Mouse (Mus musculus) lung, embryonic 16.5 days (tissue): Measurements from ENCODE around the gene Adat3. TPM values are rescaled to one million over a fixed set of nuclear protein-coding genes. Genes with fewer than 3 reads are reported as not detected.
A peak's percentile ranks its signal among the peaks of the same experiment; 100 is the strongest.

ENCODE experiments used
- ATAC-seq: fragments of 200-750 bp; cut with Nextera tagmentation; 2 replicates; pipeline ENCODE4 v1.8.0; 2017; ENCODE audit warnings: low read depth, mild to moderate bottlenecking, moderate library complexity
- H3K27ac ChIP-seq: fragments of 300-500 bp; sonication (generic); 2 replicates; pipeline ENCODE4 v1.5.1; 2014; ENCODE audit warnings: mild to moderate bottlenecking, control low read depth, low read length
- H3K27me3 ChIP-seq: fragments of 300-500 bp; sonication (generic); 2 replicates; pipeline ENCODE4 v1.6.1; 2014; ENCODE audit warnings: low read depth, low read length, mixed read lengths; ENCODE audit not compliant: control insufficient read depth, insufficient read depth
- H3K36me3 ChIP-seq: fragments of 300-500 bp; sonication (generic); 2 replicates; pipeline ENCODE4 v1.6.1; 2014; ENCODE audit warnings: low read length; ENCODE audit not compliant: control insufficient read depth, insufficient read depth
- H3K4me1 ChIP-seq: fragments of 300-500 bp; sonication (generic); replicated peaks from 2 replicates; pipeline ENCODE4 v1.6.1; 2014; ENCODE audit warnings: low read length, mixed read lengths; ENCODE audit not compliant: control insufficient read depth, insufficient read depth
- H3K4me2 ChIP-seq: fragments of 300-500 bp; sonication (generic); 2 replicates; pipeline ENCODE4 v1.6.1; 2014; ENCODE audit warnings: low read depth, low read length, control low read depth
- H3K4me3 ChIP-seq: fragments of 300-500 bp; sonication (generic); 2 replicates; pipeline ENCODE4 v1.5.1; 2014; ENCODE audit warnings: mild to moderate bottlenecking, low read length, control low read depth
- H3K9ac ChIP-seq: fragments of 300-500 bp; sonication (generic); 2 replicates; pipeline ENCODE4 v1.6.1; 2014; ENCODE audit warnings: low read length, control low read depth
- H3K9me3 ChIP-seq: fragments of 300-500 bp; sonication (generic); 2 replicates; pipeline ENCODE4 v1.6.1; 2016; ENCODE audit warnings: low read length; ENCODE audit not compliant: control insufficient read depth
- WGBS: fragments of 180-500 bp; shearing (Covaris S2); extraction: QIAGEN DNeasy Blood & Tissue Kit; methylation state at CpG from one replicate; pipeline ENCODE4 v1.1.7; 2014; 5-methylcytosine and 5-hydroxymethylcytosine counted together
- polyA plus RNA-seq: library from polyadenylated mRNA; unstranded; fragments of >200 nt; fragmentation: Nextera tagmentation; extraction: Ambion mirVana; gene quantifications from 2 replicates; pipeline ENCODE4 v1.2.1, GENCODE M21; 2015

Adat3 gene
- polyA plus RNA-seq, 1 experiment from 2014 or later = 7.1 TPM

DNA sequence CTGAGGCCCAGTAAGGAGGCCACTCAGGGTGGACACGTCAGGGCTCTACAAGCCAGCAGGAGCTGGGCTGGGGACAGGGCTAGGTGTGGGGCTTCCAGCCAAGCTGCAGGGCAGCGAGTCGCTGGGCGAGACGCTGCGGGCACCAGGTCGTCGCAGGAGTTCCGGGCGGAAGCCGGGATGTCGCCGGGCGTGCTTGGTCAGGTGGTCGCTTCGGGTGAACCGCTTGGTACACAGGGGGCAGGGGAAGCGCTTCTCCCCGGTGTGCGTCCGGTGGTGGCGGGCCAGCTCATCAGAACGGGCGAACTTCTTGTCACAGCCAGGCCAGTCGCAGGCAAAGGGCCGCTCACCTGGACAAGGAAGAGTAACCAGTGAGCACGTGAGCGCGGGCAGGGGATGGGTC lies 33.8 kb upstream of the Adat3 start:
- no peaks in the 10 kb centered on the region for H3K36me3 ChIP-seq
- H3K27me3 ChIP-seq = no peaks in the 10 kb centered on the region
- no peak for ATAC-seq
- H3K4me2 ChIP-seq = no peak overlapping the region
- no peak overlapping the region for H3K4me3 ChIP-seq
- H3K9ac ChIP-seq = no peak overlapping the region
- no peak overlapping the region for H3K27ac ChIP-seq
- H3K9me3 ChIP-seq = no peaks in the 10 kb centered on the region
- 88% methylated on average over 29 of the region's 29 CpGs for WGBS
- peaks cover 17% of the 10 kb centered on the region for H3K4me1 ChIP-seq

DNA sequence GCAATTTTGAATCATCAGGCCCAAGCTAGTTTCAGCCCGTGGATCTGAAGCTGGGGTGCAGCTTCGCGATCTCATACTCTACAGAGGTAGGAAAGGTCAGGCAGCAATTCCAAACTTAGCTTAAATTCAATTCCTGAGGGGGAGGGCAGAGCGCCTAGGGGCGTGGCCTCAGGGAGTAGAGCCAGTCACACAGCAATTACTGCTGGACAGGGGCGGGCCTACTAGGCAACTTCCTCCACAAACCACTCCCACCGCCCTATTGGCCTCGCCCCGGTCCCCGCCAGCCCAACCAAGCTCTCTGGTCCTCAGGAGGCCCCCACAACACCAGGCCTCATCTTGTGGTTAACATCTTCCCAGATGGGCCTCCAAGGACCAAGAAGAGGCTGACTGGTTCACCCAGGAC lies 33.0 kb upstream of the Adat3 start:
- Histone ChIP-seq H3K4me3 (no peak overlapping the region), H3K27ac (no peak overlapping the region), H3K4me2 (no peak overlapping the region; the same call in 1 of the 2 replicates), H3K36me3 (no peaks in the 10 kb centered on the region), H3K4me1 (peaks cover 24% of the 10 kb centered on the region), H3K27me3 (no peaks in the 10 kb centered on the region), H3K9ac (no peak overlapping the region), H3K9me3 (no peaks in the 10 kb centered on the region)
- 30% methylated on average over 10 of the region's 10 CpGs for WGBS
- peak; percentile 43 for ATAC-seq

DNA sequence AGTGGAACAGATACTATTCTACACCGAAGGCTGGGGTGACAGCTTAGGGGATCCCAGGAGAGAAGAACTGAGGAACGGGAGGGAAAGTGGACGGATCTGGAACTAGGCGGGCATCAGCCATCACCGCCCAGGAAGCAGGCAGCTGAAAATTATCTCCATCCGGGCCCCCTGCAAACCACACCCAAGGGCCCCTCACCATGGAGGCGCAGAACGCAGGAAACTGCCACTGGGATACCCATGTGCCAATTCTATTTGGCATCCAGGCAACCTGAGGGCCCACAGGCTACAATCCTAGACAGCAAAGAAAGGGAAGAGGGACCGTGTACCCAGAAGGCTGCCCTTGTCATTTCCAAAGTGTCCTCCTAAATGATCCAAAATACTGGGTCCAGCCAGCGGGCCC lies 32.3 kb upstream of the Adat3 start:
- Histone ChIP-seq H3K9ac (peak overlapping the region; percentile 57; the same call in 1 of the 2 replicates), H3K9me3 (no peaks in the 10 kb centered on the region), H3K4me3 (no peak overlapping the region), H3K4me2 (peak overlapping the region; percentile 49; the same call in 1 of the 2 replicates), H3K4me1 (peaks cover 28% of the 10 kb centered on the region), H3K36me3 (no peaks in the 10 kb centered on the region), H3K27ac (no peak overlapping the region), H3K27me3 (no peaks in the 10 kb centered on the region)
- ATAC-seq = no peak
- WGBS = 80% methylated on average over 10 of the region's 10 CpGs

DNA sequence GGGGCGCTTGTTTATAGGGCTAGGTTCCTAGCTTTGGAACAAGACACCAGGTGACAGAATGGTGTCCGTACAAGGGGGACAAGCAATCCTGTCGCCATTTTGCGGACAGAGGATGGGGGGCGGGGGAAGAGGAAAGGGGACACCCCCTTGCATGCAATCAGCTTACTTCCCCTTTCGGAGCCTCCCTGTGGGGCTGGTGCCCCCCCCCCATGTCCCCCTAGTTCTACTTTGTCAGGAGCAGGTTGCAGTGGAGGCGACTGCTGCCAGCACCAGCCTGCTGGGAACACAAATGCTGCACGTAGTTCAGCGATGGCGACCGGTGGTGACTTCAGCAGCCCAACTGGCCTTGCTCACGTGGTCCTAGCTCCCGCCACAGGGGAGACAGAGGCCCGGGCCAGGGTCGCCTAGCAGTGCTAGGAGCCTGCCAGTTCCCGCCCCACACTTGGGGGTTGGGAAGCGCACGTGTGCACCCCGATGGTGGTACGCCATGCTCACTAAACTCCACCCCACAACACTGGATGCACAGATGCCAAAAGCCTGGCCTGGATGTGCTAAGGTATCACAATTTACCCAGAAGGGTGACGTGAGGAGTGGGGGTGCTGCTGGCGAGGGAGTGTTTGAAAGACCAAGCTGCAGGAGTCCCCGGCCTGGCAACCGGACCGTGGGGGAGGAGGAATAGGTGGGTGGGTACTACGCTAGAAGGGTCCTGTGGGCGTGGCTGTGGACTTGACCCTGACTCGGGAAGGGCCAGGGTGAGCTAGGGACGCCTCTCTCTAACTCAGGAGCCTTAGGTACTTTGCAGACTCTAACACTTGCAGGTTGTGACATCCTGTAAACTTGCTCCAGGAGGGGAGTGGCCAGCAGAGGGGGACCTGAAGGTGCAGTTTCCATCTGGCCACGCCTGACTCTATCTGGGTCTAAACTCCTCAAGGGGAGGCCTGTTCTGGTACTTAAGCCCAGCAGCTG lies 31.5 kb upstream of the Adat3 start:
- Histone ChIP-seq H3K4me2 (peak overlapping the region; percentile 49), H3K27ac (peak overlapping the region; percentile 58), H3K27me3 (no peaks in the 10 kb centered on the region), H3K4me1 (peaks cover 35% of the 10 kb centered on the region), H3K9me3 (no peaks in the 10 kb centered on the region), H3K9ac (peak overlapping the region; percentile 57), H3K36me3 (no peaks in the 10 kb centered on the region), H3K4me3 (peak overlapping the region; percentile 15)
- WGBS = 22% methylated on average over 30 of the region's 30 CpGs
- peak; percentile 17; the same call in 1 of the 2 replicates for ATAC-seq

DNA sequence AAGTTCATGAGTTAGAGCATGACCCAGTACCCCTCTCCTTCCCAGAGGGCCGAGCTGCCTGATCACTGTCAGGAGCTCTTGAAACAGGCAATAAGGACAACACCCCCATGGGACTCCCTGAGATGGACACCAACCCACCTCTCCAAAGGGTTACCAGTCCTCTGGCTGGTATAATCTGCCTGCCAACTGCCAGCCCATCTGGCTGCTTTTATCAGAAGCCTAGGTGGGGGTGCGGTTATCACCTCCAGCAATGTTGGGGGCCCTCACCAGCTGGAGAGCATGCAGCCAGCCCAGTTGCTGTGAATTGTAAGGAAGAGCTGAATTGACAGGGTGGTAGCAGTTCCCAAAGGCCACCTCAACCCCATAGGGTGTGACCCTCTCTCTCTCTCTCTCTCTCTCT lies 30.2 kb upstream of the Adat3 start:
- Histone ChIP-seq H3K27me3 (no peaks in the 10 kb centered on the region), H3K36me3 (no peaks in the 10 kb centered on the region), H3K9me3 (no peaks in the 10 kb centered on the region), H3K9ac (peak overlapping the region; percentile 25; the same call in 1 of the 2 replicates), H3K27ac (no peak overlapping the region; the same call in 1 of the 2 replicates), H3K4me1 (peaks cover 35% of the 10 kb centered on the region), H3K4me3 (no peak overlapping the region), H3K4me2 (no peak overlapping the region)
- ATAC-seq = no peak
- 62% methylated on average over 2 of the region's 2 CpGs for WGBS

DNA sequence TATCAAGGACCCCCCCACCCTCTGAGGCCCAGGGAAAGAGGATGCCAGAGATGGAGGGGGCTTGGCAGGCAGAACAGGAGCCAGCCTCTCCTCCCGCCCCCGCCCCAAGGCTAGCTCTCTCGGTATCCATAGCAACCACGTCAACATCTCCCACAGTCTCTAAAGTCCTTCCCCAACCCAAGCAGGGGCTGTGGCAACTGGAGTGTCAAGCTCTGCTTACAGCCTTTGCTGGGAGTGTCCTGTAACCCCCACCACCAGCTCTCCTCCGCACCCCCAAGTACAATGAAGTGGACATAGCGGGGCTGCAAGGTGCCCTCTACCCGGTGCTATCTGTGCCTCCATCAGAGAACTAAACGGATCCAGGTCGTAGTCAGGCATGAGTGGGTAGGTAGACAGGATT lies 28.7 kb upstream of the Adat3 start:
- H3K27me3 ChIP-seq = no peaks in the 10 kb centered on the region
- H3K9ac ChIP-seq = peak overlapping the region; percentile 24
- peaks cover 43% of the 10 kb centered on the region for H3K4me1 ChIP-seq
- WGBS = 50% methylated on average over 9 of the region's 9 CpGs
- H3K36me3 ChIP-seq = no peaks in the 10 kb centered on the region
- no peak overlapping the region for H3K4me3 ChIP-seq
- H3K27ac ChIP-seq = no peak overlapping the region
- H3K9me3 ChIP-seq = no peaks in the 10 kb centered on the region
- H3K4me2 ChIP-seq = no peak overlapping the region
- no peak for ATAC-seq

DNA sequence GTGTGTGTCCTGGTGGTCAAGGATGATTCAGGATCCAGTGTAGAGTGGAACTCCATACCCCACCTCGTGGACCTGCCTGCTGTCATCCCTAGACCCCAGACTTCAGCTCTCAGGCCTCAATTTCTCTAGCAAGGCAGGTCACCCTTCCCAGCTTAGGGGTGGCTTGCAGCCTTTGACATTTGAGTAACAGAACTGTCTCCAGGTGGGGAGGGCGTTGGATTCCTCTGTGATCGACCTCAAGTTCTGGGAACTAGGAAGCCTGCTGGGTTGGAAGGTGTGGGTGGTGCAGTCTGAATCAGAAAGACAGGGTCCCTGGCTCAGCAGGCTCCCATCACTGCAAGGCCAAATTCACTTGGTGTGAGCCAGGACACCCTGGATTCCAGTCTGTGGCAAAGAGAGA lies 27.8 kb upstream of the Adat3 start:
- Histone ChIP-seq H3K4me1 (peaks cover 45% of the 10 kb centered on the region), H3K9ac (peak overlapping the region; percentile 70; the same call in 1 of the 2 replicates), H3K27ac (no peak overlapping the region), H3K36me3 (no peaks in the 10 kb centered on the region), H3K9me3 (no peaks in the 10 kb centered on the region), H3K27me3 (no peaks in the 10 kb centered on the region), H3K4me3 (no peak overlapping the region), H3K4me2 (no peak overlapping the region)
- WGBS = 72% methylated on average over 3 of the region's 3 CpGs
- ATAC-seq = no peak

DNA sequence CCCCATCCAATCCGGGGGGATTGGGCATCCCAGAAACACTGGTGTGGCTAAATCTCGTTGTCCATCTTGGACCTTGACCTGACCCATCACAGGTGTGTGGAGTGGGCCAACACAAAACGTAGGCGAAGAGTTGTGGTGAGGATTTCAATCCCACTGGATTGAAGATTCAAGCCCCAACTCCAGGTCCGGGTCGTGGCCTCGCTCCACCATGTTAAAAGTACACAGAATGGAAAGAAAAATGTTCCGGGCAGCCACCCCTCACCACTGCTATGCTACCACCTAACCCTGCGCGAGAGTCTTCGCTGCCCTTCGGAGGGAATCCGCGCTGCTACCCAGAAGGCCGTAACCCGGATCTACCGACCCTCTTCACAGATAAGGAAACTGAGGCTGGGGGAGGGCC lies 26.8 kb upstream of the Adat3 start:
- Histone ChIP-seq H3K4me2 (peak overlapping the region; percentile 96), H3K36me3 (no peaks in the 10 kb centered on the region), H3K4me3 (peak overlapping the region; percentile 57), H3K4me1 (peaks cover 40% of the 10 kb centered on the region), H3K9ac (peak overlapping the region; percentile 70), H3K27ac (peak overlapping the region; percentile 42; the same call in 1 of the 2 replicates), H3K27me3 (no peaks in the 10 kb centered on the region), H3K9me3 (no peaks in the 10 kb centered on the region)
- no peak for ATAC-seq
- 7% methylated on average over 17 of the region's 17 CpGs for WGBS

DNA sequence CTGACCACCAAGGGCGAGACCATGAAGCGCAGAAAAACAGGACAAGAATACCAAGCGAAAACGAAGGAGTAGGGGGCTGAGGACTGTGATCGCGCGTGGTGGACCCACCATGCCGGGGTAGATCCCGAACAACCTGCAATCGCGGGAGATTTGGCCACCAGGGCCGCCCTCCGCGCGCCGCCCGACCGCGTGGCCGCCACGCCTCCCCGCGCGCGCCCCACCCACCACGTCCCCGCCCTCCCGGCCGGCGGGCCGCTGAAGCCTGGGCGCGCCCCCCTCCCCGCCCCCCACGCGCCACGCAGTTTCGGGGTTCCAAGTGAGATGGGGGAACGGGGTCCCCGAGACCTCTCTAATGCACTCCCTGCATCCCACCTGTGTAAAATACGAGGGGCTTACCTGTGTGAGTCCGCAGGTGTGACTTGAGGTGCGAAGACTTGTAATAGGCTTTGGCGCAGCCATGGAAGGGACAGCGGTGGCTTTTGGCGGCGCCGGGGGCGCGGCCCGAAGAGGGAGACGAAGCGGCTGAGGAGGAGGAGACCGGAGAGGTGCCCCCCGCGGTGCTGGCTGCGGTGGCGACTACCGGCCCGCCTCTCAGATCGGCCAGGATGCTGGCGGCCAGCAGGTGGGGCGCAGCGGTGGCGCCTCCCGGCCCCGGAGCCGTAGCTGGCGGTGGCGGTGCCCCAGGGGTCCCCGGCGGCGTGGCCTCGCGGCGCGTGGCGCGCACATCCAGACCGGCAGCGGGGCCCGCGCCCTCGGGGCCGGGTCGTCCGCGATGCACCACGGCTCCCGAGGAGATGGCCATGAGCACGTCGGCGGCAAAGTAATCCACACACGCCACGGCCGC lies 26.1 kb upstream of the Adat3 start:
- under 1% methylated on average over 83 of the region's 96 CpGs for WGBS

More for the DNA sequence above, 26.1 kb upstream of the Adat3 start:
- peak; percentile 4; the same call in 1 of the 2 replicates for ATAC-seq
- peak overlapping the region; percentile 92 for H3K27ac ChIP-seq
- H3K36me3 ChIP-seq = no peaks in the 10 kb centered on the region
- H3K9ac ChIP-seq = peak overlapping the region; percentile 70
- peaks cover 33% of the 10 kb centered on the region for H3K4me1 ChIP-seq
- peak overlapping the region; percentile 96 for H3K4me2 ChIP-seq
- H3K9me3 ChIP-seq = no peaks in the 10 kb centered on the region
- peak overlapping the region; percentile 57 for H3K4me3 ChIP-seq
- H3K27me3 ChIP-seq = no peaks in the 10 kb centered on the region
